Mouse (Mus musculus): ENCODE data around the gene D930048N14Rik. TPM values are rescaled to one million over a fixed set of nuclear protein-coding genes. Genes with fewer than 3 reads are reported as not detected.
"Not testable (repeated sequence)": the region's sequence is repeated elsewhere in the genome, so short reads cannot be mapped to it uniquely, and the experiment has no call there.

Gene D930048N14Rik
- polyA plus RNA-seq, 1 experiment from 2014 or later: 3.9 TPM

DNA sequence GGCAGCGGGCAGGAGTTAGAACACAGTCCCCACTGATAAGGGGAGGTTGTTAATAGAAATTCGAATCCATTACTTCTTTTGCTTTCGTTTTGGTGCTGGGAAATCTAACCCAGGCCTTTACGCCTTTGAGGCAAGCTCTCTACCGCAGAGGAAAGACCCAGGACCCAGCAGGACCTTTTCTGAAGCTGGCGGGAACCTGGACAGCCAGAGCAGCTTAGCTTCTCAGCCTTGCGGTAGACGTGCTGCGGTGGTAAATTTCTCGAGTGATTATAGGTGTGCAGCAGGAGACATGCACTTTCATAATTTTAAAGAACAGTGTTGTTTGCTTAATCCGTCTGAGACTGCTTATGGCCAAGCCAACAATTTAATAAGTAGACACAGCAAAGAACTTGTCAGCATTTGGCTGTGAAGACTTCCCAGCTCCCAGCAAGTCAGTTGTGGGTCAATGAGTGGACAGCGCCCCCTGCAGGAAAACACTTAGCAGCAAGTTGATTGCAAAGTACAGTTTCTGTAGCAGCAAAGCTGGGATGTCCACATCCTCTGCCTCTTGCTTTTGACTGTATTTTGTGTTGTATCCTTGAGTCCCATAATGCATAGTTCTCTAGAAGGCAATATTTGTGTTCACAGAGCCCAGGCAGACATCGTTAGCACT lies 30.7 kb downstream of the D930048N14Rik start:
- ATAC-seq (replicated peaks; ENCODE audit: low FRiP score, low TSS enrichment, low read depth) (0 out of 2 replicates have a peak, but pooled peaks have one; percentile 21), DNase-seq (ENCODE audit: low spot score) (peak; percentile 95)
- Histone ChIP-seq H3K27ac (ENCODE audit: low read depth) (no peak overlapping the region), H3K27me3 (replicated peaks; ENCODE audit: control insufficient read depth, insufficient read depth, low read length) (no peaks in the 10 kb centered on the region), H3K9me3 (ENCODE audit: control insufficient read depth, low read length) (no peaks in the 10 kb centered on the region), H3K9ac (ENCODE audit: low read length) (no peak overlapping the region), H3K4me3 (ENCODE audit: low read depth, low read length) (no peak overlapping the region; the same call in 1 of the 2 replicates), H3K4me1 (replicated peaks; ENCODE audit: control insufficient read depth, insufficient read depth, low read length) (no peaks in the 10 kb centered on the region), H3K4me2 (ENCODE audit: low read length) (peak overlapping the region; percentile 28; the same call in 1 of the 2 replicates), H3K36me3 (ENCODE audit: control insufficient read depth, insufficient read depth, low read length) (peaks cover 10% of the 10 kb centered on the region; the same call in 1 of the 2 replicates)
- WGBS: 28% methylated on average over 13 of the region's 13 CpGs

DNA sequence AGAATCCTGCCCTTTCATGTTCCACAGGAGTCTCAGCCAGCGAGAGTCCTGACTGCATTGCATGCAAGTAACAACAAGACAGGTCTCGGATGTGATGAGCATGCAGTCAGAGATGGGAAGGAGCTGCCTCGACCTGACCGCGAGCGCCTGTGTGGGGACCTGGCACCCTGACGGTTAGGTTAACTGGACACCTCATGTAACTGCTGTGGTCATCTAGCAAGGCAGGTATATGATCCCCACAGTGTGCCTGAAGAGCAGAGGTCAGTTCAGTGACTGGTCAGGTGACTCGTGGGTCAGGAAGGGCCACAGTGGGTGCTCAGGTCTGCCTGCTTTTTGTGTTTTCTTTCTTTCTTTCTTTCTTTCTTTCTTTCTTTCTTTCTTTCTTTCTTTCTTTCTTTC lies 31.2 kb downstream of the D930048N14Rik start:
- H3K36me3 ChIP-seq (ENCODE audit: control insufficient read depth, insufficient read depth, low read length): peaks cover 10% of the 10 kb centered on the region; the same call in 1 of the 2 replicates
- DNase-seq (ENCODE audit: low spot score) (no peak), ATAC-seq (replicated peaks; ENCODE audit: low FRiP score, low TSS enrichment, low read depth) (no peak)
- H3K4me1 ChIP-seq (replicated peaks; ENCODE audit: control insufficient read depth, insufficient read depth, low read length): no peaks in the 10 kb centered on the region
- H3K9me3 ChIP-seq (ENCODE audit: control insufficient read depth, low read length): no peaks in the 10 kb centered on the region
- H3K4me3 ChIP-seq (ENCODE audit: low read depth, low read length): no peak overlapping the region
- H3K27me3 ChIP-seq (replicated peaks; ENCODE audit: control insufficient read depth, insufficient read depth, low read length): no peaks in the 10 kb centered on the region
- H3K27ac ChIP-seq (ENCODE audit: low read depth): no peak overlapping the region
- no peak overlapping the region for H3K4me2 ChIP-seq (ENCODE audit: low read length)
- H3K9ac ChIP-seq (ENCODE audit: low read length): no peak overlapping the region
- WGBS: 45% methylated on average over 8 of the region's 8 CpGs

DNA sequence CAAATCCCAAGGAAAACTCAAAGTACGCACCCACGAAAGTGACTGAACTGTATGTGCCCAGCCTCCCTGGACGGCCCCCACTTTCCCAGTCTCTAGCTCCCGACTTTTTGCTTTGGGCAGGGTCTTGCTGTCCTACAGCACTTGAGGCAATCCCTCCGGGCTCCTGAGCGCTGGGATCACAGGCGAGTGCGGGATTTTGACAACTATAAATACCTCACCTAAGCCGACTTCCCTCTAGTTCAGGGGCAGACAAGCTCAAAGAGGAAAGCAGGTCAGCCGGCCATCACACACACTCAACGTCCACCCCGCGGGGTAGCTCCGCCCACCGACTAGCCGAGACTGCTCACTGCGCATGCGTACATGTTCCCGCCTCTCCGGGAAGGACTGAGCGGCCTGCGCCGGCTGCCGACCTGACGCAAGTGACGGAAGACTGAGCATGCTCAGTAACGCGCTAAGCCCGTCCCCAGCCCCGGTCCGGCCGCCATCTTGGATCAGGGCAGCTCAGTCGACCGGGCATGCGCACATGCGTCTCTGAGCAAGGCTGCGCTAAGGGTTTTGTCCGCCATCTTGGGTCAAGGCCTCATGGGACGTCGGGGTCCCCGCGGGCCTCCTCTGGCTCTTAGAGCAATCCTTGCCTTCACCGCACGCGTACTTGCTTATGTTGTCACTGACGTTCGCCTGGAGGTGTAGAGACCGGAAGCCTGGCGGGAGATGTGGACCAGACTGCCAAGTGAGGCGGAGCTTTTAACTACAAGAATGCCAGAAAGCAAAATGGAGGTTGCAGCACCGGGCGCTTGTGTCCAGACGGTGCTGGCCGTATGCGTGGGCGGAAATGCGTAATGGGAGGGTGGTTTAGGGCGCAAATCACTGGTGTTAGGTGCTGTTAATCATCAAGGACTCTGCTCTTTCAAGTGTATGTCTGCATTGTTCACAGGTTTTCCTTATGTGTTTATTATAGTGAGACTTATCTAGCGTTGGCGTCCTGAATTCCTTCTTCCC lies 37.9 kb downstream of the D930048N14Rik start, which contains the start of gene 0610009B22Rik:
Gene 0610009B22Rik (minus strand): TSS at position 545 of the 999 bp plus-strand sequence.
- no peaks in the 10 kb centered on the region for H3K9me3 ChIP-seq (ENCODE audit: control insufficient read depth, low read length)
- peak; percentile 99 for ATAC-seq (replicated peaks; ENCODE audit: low FRiP score, low TSS enrichment, low read depth)
- H3K4me1 ChIP-seq (replicated peaks; ENCODE audit: control insufficient read depth, insufficient read depth, low read length): peaks cover 13% of the 10 kb centered on the region
- H3K27me3 ChIP-seq (replicated peaks; ENCODE audit: control insufficient read depth, insufficient read depth, low read length): no peaks in the 10 kb centered on the region
- peak; percentile 99 for DNase-seq (ENCODE audit: low spot score)
- H3K9ac ChIP-seq (ENCODE audit: low read length): peak within 1 kb of the TSS; percentile 83
- peak within 1 kb of the TSS; percentile 87 for H3K4me2 ChIP-seq (ENCODE audit: low read length)
- peak within 1 kb of the TSS; percentile 99 for H3K27ac ChIP-seq (ENCODE audit: low read depth)
- H3K36me3 ChIP-seq (ENCODE audit: control insufficient read depth, insufficient read depth, low read length): peaks cover 18% of the 10 kb centered on the region
- under 1% methylated on average over 60 of the region's 60 CpGs for WGBS
- H3K4me3 ChIP-seq (ENCODE audit: low read depth, low read length): peak within 1 kb of the TSS; percentile 79

DNA sequence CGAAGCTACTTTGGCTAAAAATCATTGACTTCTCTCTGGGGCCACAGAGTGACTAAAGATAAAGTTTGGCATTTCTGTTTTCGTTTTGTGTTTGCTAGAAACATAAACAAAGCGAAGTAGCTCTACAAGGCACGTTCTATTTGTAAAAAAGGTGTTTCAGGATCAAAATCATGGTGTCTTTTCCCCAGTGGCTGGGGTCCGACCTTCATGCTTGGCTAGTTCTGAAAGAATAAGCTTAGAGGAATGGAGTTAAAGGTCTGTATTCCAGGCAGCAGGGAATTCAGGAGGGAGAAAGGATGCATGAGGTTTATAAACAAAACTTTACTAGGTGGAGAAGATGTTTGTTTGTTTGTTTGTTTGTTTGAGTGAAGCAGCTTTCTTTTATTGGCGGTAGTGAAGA lies 38.6 kb downstream of the D930048N14Rik start:
- H3K27me3 ChIP-seq (replicated peaks; ENCODE audit: control insufficient read depth, insufficient read depth, low read length): no peaks in the 10 kb centered on the region
- peak overlapping the region; percentile 87 for H3K4me2 ChIP-seq (ENCODE audit: low read length)
- H3K4me3 ChIP-seq (ENCODE audit: low read depth, low read length): peak overlapping the region; percentile 79
- peaks cover 13% of the 10 kb centered on the region for H3K4me1 ChIP-seq (replicated peaks; ENCODE audit: control insufficient read depth, insufficient read depth, low read length)
- DNase-seq (ENCODE audit: low spot score) (peak; percentile 55), ATAC-seq (replicated peaks; ENCODE audit: low FRiP score, low TSS enrichment, low read depth) (no peak)
- H3K27ac ChIP-seq (ENCODE audit: low read depth): peak overlapping the region; percentile 99
- H3K36me3 ChIP-seq (ENCODE audit: control insufficient read depth, insufficient read depth, low read length): peaks cover 18% of the 10 kb centered on the region
- 22% methylated on average over 6 of the region's 6 CpGs for WGBS
- no peaks in the 10 kb centered on the region for H3K9me3 ChIP-seq (ENCODE audit: control insufficient read depth, low read length)
- H3K9ac ChIP-seq (ENCODE audit: low read length): peak overlapping the region; percentile 76

DNA sequence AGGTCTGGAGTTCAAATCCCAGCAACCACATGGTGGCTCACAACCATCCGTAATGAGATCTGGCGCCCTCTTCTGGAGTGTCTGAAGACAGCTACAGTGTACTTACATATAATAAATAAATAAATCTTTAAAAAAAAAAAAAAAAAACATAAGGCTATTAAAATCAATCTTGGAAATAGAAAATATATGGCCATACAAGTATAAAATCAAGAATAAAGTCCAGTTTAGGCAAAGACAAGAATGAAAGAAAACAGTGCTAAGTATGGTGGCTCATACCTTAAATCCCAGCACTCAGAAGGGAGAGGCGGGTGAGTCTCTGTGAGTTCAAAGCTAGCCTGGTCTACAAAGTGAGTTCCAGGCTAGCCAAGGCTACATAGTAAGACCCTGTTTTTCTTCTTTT lies 39.8 kb downstream of the D930048N14Rik start:
- DNase-seq (ENCODE audit: low spot score): not testable (repeated sequence)

DNA sequence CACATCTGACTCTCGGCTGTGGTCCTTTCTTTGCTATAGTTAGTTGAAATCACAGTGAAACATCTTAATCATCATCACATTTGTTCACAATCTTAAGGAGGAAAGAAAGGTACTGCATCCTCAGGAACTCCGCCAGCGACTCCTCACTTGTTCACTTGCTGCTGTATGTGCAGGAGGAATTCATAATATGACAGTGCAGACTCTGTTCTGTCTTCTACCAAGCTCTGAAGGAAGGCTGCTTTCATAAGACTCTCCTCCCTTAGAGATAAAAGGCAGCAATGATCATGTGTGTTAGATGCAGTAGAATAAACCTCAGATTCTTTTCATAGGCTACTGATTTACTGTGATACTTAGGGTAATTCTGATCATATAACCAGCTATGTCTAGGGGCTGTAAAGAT lies 44.2 kb downstream of the D930048N14Rik start:
- Histone ChIP-seq H3K27me3 (replicated peaks; ENCODE audit: control insufficient read depth, insufficient read depth, low read length) (no peaks in the 10 kb centered on the region), H3K9me3 (ENCODE audit: control insufficient read depth, low read length) (no peaks in the 10 kb centered on the region), H3K4me1 (replicated peaks; ENCODE audit: control insufficient read depth, insufficient read depth, low read length) (no peaks in the 10 kb centered on the region), H3K27ac (ENCODE audit: low read depth) (no peak overlapping the region), H3K9ac (ENCODE audit: low read length) (no peak overlapping the region), H3K4me3 (ENCODE audit: low read depth, low read length) (no peak overlapping the region), H3K36me3 (ENCODE audit: control insufficient read depth, insufficient read depth, low read length) (peaks cover 51% of the 10 kb centered on the region), H3K4me2 (ENCODE audit: low read length) (no peak overlapping the region)
- DNase-seq (ENCODE audit: low spot score) (no peak), ATAC-seq (replicated peaks; ENCODE audit: low FRiP score, low TSS enrichment, low read depth) (no peak)
- 97% methylated on average over 3 of the region's 3 CpGs for WGBS

More for the DNA sequence above, 39.8 kb downstream of the D930048N14Rik start:
- H3K9ac ChIP-seq (ENCODE audit: low read length); H3K27me3 ChIP-seq (replicated peaks; ENCODE audit: control insufficient read depth, insufficient read depth, low read length); H3K27ac ChIP-seq (ENCODE audit: low read depth); H3K9me3 ChIP-seq (ENCODE audit: control insufficient read depth, low read length); H3K4me3 ChIP-seq (ENCODE audit: low read depth, low read length); ATAC-seq (replicated peaks; ENCODE audit: low FRiP score, low TSS enrichment, low read depth); H3K4me2 ChIP-seq (ENCODE audit: low read length): not testable (repeated sequence)
- peaks cover 13% of the 10 kb centered on the region for H3K4me1 ChIP-seq (replicated peaks; ENCODE audit: control insufficient read depth, insufficient read depth, low read length)
- 94% methylated on average over 1 of the region's 3 CpGs for WGBS
- H3K36me3 ChIP-seq (ENCODE audit: control insufficient read depth, insufficient read depth, low read length): peaks cover 14% of the 10 kb centered on the region

DNA sequence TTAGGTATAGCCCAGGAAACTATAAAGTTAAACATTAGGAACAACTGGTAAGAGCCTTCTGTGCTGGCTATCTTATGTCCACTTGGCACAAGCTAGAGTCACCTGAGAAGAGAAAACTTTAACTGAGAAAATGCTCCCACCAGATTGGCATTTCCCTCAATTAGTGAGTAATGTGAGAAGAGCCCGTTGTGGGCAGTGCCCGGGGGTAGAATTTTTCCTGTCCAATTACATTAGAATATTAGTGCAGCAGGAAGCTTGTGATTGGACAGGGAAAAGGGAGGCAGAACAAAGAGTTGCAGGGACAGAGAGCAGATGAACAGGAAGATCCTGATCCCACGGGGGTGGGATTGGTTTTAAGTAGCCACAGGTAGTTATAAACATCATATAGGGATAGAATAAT lies 52.1 kb downstream of the D930048N14Rik start:
- H3K36me3 ChIP-seq (ENCODE audit: control insufficient read depth, insufficient read depth, low read length): peaks cover 89% of the 10 kb centered on the region
- H3K27ac ChIP-seq (ENCODE audit: low read depth): no peak overlapping the region
- H3K4me3 ChIP-seq (ENCODE audit: low read depth, low read length): no peak overlapping the region
- H3K4me2 ChIP-seq (ENCODE audit: low read length): no peak overlapping the region
- ATAC-seq (replicated peaks; ENCODE audit: low FRiP score, low TSS enrichment, low read depth): no peak
- H3K4me1 ChIP-seq (replicated peaks; ENCODE audit: control insufficient read depth, insufficient read depth, low read length): no peaks in the 10 kb centered on the region
- no peaks in the 10 kb centered on the region for H3K9me3 ChIP-seq (ENCODE audit: control insufficient read depth, low read length)
- H3K9ac ChIP-seq (ENCODE audit: low read length): no peak overlapping the region
- H3K27me3 ChIP-seq (replicated peaks; ENCODE audit: control insufficient read depth, insufficient read depth, low read length): no peaks in the 10 kb centered on the region
- 79% methylated on average over 3 of the region's 3 CpGs for WGBS
- no peak for DNase-seq (ENCODE audit: low spot score)

DNA sequence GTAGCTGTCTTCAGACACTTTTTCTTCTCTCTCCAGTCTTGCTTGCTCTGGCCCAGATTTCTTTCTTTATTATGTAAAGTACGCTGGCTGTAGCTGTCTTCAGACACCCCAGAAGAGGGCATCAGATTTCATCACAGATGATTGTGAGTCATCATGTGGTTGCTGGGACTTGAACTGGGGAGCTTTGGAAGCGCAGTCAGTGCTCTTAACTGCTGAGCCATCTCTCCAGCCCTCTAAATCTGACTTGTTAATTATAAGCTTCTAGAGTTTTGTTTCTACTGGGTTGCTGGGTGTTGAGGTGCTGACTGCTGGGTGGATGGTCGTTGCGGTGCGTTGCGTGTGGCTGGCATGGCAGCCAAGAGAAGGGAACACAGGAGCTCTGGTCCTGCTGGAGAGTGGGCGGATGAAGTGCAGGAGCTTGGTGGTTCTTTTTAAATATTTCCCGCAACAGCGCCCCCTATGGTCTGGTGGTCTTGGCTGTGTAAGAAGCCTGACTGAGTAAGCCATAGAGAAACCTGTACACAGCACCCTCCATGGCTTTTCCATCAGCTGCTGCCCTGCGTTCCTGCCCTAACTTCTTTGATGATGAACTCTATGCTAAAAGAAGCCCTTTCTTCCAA lies 52.7 kb downstream of the D930048N14Rik start:
- no peak overlapping the region for H3K4me2 ChIP-seq (ENCODE audit: low read length)
- H3K36me3 ChIP-seq (ENCODE audit: control insufficient read depth, insufficient read depth, low read length): peaks cover 91% of the 10 kb centered on the region
- ATAC-seq (replicated peaks; ENCODE audit: low FRiP score, low TSS enrichment, low read depth) (no peak), DNase-seq (ENCODE audit: low spot score) (peak; percentile 60)
- no peaks in the 10 kb centered on the region for H3K4me1 ChIP-seq (replicated peaks; ENCODE audit: control insufficient read depth, insufficient read depth, low read length)
- no peaks in the 10 kb centered on the region for H3K27me3 ChIP-seq (replicated peaks; ENCODE audit: control insufficient read depth, insufficient read depth, low read length)
- 70% methylated on average over 10 of the region's 10 CpGs for WGBS
- no peak overlapping the region for H3K27ac ChIP-seq (ENCODE audit: low read depth)
- no peak overlapping the region for H3K4me3 ChIP-seq (ENCODE audit: low read depth, low read length)
- no peaks in the 10 kb centered on the region for H3K9me3 ChIP-seq (ENCODE audit: control insufficient read depth, low read length)
- no peak overlapping the region for H3K9ac ChIP-seq (ENCODE audit: low read length)

All from intestine, embryonic 14.5 days (tissue).